Mouse (Mus musculus): ENCODE results near the gene Klhdc7a. TPM values are rescaled to one million over a fixed set of nuclear protein-coding genes. Genes with fewer than 3 reads are reported as not detected.

The Klhdc7a gene
- polyA plus RNA-seq, 1 experiment from 2014 or later: 0.59 TPM

GRCm38 (mm10) chr4:139925275-139926160, 42.3 kb downstream of the Klhdc7a start:
- peak; percentile 39; the same call in 1 of the 2 replicates for ATAC-seq (ENCODE audit: low FRiP score)
- Histone ChIP-seq H3K9me3 (replicated peaks) (no peaks in the 10 kb centered on the region), H3K4me3 (peak overlapping the region; percentile 26), H3K9ac (0 out of 2 replicates have a peak overlapping the region, but pooled peaks have one; percentile 44), H3K27ac (0 out of 2 replicates have a peak overlapping the region, but pooled peaks have one; percentile 25), H3K4me1 (peaks cover 22% of the 10 kb centered on the region), H3K27me3 (peaks cover 23% of the 10 kb centered on the region), H3K36me3 (no peaks in the 10 kb centered on the region), H3K4me2 (replicated peaks) (peak overlapping the region; percentile 56)
- 13% methylated on average over 34 of the region's 34 CpGs for WGBS

GRCm38 (mm10) chr4:139916731-139917130, 51.1 kb downstream of the Klhdc7a start:
- Histone ChIP-seq H3K27me3 (no peaks in the 10 kb centered on the region; the same call in 1 of the 2 replicates), H3K4me3 (no peak overlapping the region), H3K27ac (no peak overlapping the region), H3K9me3 (replicated peaks) (no peaks in the 10 kb centered on the region), H3K4me1 (peaks cover 8% of the 10 kb centered on the region), H3K36me3 (no peaks in the 10 kb centered on the region), H3K4me2 (replicated peaks) (no peak overlapping the region), H3K9ac (no peak overlapping the region)
- WGBS: 78% methylated on average over 7 of the region's 7 CpGs
- ATAC-seq (ENCODE audit: low FRiP score): no peak

MicroRNAs within 50 kb of the gene (microRNA counts, 519-probe panel; counts per million panel counts)
- microRNA mmu-miR-2139: 470 counts per million, percentile 58 among the panel's probes with 10 or more counts

Small RNA genes within 50 kb of the gene (microRNA-seq; reads per million reads assigned to microRNA genes)
- gene Mir2139: not detected

Other genes starting within 250 kb of the Klhdc7a start
- gene Pax7, start 134.5 kb downstream of the Klhdc7a start, polyA plus RNA-seq (2016; fragmentation: Nextera tagmentation; extraction: Ambion mirVana): 1.1 and 1.6 TPM in 2 replicates

Measured in hindbrain, embryonic 12.5 days (tissue).